Mouse (Mus musculus) mature B cell (primary cell): ENCODE data around the gene Anks1.

Experiments
- in situ Hi-C: fragments of 300-500 bp; cut with MboI; formaldehyde crosslinking; loops from 2 replicates; pipeline ENCODE4 v1.14.3; 2019

Gene Anks1

DNA sequence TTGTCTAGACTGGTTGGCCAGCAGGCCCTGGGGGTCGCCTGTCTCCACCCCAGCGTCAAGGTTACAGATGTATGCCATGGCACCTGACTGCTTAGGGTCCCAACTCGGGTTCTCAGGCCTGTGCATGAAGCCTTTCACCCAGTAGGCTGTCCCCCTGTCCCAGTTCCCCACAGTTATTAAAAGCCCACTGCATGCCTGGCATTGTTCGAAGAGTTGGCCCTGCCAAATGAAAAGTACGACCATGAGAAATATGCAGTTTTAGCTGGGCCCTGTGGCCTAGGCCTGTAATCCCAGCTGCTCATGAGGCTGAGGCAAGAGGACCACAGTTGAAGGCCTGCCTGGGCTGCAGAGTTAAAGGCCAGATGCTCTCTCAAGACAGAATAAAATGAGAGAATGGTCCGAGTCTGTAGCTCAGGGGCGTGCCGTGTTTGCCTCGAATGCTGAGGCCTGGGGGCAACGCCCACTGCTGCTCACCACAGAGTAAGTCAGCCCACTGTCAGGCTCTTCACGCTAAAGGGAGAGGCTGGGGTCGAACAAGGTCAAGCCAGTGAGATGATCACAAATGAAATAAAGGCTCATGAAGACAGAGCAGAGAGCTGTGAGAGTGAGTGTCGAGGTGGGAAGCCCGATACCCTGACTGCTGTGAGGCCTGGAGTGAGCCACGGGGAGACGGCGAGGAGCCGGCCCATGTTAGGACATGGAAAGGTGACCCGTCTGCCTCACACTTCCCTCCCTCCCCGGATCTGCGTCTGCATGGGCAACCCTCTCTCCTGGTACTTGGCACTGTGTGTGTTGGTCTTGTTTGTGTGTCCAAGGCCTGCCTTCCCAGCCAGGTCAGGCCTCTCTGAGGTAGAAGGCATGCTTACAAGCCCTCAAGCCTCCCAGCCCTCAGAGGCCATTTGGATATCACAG, 110.9 kb downstream of the Anks1 start:
- in situ Hi-C loops, result no loop called here

DNA sequence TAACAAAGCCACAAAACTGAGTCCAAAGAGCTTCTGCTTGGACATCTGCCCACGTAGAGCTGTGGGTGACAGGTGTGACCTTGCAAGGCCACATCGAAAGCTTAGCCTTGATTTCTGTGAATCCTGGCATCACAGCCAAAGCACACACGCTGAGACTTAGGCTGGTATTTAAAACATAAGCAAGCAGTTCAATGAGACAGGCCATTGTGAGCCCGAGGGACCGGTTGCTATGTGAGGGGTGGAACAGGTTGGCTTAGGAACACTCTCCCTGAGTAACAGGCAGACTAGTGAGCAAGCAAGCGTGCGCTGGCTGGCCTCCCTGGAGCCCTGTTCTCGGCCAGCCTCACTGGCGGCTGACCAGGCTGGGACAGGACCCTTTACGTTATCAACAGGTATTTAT, 112.8 kb downstream of the Anks1 start:
- in situ Hi-C loops, result no loop called here

DNA sequence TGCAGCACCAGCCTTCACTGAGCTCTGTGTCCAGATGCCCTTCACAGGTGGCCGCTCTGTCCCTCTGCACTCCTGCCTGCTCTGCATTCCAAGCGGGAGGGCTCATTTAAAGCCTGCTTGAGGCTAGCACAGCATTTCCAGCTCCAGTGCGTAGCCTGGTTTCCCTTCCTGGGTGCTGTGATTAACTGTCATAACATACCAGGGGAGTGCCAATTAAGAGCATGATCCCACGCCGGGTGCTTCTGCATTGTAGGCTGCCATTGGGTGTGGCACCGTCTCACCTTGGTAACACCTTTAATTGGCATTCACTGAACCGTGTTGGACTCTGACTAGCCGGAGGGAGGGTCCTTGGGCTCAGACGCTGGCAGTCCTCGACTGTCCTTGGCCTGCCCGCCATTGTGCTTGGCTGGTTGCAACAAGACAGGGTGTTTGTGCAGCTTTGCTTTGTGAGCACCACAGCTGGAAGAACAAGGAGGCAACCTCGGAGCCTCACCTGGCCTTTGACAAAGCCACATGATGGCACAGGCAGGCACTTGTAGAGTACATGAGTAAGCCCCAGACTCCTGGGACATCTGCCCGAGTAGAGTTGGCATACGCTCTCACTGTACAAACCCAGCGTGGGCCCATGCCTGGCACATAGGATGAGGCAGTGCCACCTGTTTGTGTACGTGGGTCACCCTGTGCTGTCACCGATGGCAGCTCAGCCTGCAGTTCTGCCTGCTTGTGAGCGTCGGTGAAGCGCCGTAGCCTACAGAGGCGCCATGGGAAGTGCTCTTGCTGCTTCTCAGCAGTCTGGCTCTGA, 113.9 kb downstream of the Anks1 start:
- in situ Hi-C loops, result no loop called here

DNA sequence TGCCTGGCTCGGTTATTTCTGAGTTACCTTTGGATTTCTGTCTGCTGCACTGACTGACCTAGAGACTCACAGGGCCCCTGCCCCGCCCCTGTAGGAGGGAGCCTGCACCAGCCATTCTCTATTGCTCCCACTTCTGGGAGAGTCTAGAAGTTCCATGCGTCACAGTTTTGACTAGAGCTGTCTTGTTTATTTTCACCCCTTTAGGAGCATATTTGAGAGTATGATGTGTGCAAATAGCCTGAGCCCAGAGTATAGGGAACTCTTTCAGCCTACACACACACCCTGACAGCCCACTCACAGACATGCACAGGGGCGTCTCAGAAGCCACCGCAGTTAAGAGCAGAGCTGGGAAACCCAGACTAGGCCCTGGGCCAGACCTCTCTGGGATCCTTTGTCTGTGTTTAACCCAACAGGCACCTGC, 116.4 kb downstream of the Anks1 start:
- in situ Hi-C loops, result no loop called here

DNA sequence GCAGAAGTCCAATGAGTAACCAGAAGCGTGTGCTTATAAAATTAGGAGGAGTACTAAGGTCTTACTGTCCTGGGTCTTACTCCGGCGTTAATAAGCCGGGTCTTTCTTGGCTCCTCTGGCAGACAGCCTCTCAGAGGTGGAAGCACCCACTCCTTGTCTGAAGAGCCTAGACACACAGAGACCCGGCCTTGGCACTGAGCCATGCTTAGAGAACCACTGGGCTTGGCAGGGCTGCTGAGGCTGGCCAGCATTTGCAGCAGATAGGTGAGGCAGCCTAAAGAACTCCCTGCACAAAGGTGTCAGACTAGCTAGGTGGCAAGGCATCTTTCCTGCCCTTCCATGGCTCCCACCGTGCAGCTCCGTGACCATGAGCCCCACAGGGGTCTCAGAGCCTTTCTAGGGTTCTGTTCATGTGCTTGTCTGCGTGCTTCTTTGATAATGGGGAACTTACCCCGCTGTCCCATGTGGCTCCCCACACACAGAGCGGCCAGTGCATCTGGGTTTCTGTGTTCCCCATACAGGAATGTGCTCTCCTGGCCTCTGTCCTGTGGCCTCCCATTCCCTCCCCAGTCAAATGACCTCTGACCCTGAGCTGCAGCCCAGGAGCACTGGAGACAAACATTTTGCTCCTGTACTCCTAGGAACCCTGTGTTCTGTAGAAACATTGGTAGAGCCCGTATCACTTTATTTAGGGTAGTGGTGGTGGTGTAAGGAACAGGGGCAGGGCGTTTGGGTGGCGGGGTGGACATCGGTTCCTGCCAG, 117.2 kb downstream of the Anks1 start:
- in situ Hi-C loops, result no loop called here

DNA sequence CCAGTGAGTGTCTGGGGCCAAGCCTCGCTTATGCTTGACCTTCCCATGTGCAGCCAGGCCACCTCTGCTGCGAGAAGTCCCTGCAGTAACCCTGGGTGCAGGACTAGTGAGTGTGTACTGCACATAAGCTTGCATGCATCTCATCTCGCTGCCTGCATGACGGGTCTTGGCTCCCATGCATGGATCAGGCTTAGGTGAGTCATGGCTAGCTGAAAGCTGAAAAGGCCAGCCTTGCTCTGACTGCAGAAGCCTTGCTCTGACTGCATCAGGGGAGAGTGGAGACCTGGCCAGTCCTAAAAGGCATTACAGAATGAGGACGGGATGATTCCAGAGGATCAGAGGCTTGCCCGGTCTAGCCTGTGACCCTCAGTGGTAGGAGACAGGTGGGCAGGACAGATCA, 118.1 kb downstream of the Anks1 start:
- in situ Hi-C loops, result no loop called here

- in situ Hi-C loops, result no loop called here
Observed at GRCm38 (mm10) chr17:28028236-28028635, 119.1 kb downstream of the Anks1 start.

DNA sequence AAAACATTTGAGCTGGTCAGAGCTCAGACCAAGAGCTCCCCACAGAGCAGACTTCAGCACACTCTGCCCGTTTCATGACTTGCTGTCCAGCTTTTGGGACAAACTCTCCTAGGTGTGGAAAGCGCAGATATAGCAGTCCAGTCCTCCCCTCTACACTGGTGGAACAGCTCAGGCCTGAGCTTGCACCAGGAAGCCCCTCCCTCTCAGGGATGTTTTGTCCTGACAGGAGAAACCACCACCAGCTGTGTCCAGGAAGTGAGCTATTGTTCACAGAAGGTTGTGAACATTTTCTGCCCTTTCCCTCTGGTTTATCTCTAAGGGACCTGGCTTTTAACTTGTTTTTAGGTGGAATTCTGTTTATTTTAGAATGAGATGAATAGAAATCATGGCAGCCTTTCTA, 120.2 kb downstream of the Anks1 start:
- in situ Hi-C loops, result no loop called here

DNA sequence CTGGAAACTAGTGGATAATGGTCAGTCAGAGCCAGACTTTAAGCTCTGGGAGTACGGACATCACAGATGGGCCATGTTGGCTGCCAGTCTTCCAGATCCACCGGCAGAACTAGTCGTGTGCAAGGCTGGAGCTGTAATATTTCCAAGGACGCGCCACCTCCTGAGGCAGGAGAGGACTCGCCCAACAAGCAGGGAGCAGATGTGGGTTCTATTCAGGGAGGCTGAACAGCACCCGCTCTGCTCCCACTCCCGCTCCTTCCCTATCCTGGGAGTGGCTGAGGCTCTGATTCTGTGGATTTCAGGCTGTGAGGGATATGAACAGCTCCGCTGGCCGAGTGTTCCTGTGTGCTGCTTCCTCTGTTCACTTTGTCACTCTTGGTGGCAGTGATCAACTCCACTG, 121.3 kb downstream of the Anks1 start:
- in situ Hi-C loops, result no loop called here

GRCm38 (mm10) chr17:28031281-28031941, 122.3 kb downstream of the Anks1 start:
- in situ Hi-C loops, result no loop called here

DNA sequence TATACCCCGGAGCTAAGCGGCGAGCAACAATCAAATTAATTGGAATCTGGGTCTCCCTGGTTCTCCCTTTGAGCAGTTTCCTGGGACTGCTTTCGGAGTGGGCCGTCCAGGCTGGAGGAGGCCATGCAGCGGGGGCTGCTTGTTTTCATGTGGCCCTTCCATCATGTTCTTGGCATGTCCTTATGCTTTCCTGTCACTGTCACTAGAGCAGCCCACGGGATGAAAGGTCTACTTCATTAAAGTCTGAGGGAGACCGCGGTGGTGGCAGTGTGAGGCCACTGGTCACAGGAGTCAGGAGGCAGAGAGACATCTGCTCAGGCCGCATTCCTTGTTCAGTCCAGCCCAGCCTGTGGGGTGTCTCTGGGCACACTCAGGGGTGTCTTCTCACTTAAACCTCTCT, 123.1 kb downstream of the Anks1 start:
- in situ Hi-C loops, result no loop called here

GRCm38 (mm10) chr17:28033046-28033580, 124.0 kb downstream of the Anks1 start:
- in situ Hi-C loops, result no loop called here

DNA sequence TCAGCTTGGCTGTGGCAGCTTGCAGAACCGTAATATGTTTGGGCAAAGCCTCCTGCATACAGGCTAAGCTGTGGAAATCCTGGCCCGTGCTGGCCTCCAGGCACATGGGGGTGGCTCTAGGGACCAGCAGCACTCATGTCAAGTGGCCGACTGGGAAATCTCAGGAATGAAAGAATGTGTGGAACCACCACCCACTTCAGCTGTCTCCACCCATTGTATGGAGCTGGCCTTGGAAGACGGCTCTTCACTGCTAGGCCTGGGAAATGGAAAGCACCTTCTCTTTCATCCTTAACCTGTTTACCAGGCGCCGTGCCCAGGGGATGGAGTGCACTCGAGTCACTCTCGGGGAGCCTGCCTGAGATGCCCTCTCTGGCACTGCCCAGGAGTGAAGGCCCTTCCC, 125.9 kb downstream of the Anks1 start:
- in situ Hi-C loops, result no loop called here

DNA sequence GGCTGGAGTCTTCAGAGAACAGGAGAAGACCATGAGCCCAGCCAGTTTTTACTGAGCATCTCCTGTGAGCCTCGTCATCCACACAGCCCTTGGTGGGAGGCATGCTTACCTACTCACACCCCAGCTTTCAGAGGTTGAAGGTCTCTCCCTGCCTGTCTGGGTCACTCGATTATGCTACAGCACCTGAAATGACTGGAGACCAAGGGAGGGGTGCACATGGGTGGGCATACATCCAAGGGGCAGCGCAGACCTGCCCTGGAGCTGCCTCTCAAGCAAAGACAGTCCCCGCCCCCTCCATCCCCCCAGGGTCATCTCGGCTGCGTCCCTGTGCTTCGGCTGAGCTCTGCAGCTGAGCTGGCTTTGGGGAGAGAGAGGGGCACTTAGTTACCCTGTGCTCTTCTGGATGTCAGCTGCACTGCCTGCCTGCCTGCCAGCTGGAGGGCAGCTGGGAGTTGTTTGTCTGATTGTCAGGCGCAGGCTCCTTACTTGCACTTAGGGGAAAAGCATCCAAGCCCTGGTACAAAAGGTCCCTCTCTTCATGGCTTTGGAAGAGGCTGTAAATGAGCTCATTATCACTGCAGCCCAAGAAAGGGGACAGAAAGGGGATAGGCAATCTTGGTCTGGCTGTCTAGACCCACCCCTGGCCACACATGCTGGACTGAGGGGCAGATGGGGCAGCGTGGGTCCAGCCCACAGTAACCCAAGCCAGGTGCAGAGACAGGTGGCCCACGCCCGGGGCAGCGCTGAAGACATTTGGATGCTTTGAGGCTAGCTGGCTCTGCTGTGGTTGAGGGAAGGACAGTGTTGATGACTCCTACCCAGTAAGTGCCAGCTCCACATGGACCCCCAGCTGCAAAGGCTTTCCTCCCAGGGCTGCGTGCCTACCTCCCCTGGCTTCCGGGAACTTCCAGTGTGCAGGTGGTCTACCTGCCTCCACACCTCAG, 128.0 kb downstream of the Anks1 start:
- in situ Hi-C loops, result no loop called here

DNA sequence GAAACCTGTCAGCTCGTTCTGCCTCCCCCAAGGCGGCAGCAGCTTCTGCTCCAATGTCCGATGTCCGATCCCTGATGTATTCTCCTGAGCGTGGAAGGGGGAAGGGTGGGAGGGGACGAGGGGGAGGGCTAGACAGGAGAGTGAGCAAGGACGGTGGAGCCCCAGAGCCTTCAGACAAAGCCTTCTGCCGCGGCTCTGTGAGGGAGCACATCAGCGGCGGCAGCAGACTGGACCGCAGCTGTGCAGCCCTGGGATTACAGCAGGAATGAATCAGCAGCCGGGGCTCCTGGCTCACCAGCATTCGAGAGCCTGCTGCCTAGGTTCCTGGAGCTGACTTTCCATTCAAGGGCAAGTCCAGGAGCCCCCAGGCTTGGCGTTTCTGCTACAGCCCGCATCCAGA, 131.5 kb downstream of the Anks1 start:
- in situ Hi-C loops, result no loop called here

DNA sequence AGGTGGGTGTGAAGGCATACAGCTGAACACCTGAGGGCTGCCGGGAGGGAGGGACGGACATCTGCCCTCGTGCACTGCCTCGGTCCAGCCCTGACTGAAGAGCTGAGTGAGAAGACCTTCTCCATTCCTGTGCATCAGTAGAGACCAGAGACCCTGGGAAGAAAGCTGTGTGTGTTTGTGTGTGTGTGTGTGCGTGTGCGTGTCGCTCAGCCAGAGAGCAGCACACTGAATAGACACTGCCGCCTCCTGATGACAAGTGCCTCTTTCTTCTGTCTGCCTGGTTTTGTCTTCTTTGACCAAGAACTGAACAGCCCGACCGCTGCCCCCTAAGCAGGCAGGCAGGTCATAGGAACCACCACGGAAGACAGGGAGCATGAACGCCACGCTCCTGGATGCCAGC, 132.2 kb downstream of the Anks1 start:
- in situ Hi-C loops, result no loop called here

DNA sequence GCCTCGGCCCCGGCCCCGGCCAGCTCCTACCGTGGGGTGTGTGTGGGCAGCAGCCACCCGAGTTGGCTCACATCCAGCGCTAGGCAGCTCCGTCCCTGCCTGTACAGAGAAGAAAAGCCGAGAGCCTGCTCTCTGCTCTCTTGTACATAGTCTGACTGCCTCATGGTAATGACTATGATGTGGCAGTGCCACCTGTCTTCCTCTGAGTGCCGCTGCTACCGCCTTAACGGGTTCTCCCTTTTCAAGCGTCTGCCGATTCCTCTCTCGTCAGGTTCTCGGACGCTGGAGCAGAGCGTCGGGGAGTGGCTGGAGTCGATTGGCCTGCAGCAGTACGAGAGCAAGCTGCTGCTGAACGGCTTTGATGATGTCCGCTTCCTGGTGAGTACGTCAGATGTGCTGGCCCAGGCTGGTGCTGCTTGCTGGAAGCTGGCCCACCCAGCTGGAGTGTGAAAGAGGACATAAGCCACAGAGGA, 133.2 kb downstream of the Anks1 start:
- in situ Hi-C loops, result no loop called here

- in situ Hi-C loops, result no loop called here
Observed at GRCm38 (mm10) chr17:28047017-28047416, 137.9 kb downstream of the Anks1 start.

DNA sequence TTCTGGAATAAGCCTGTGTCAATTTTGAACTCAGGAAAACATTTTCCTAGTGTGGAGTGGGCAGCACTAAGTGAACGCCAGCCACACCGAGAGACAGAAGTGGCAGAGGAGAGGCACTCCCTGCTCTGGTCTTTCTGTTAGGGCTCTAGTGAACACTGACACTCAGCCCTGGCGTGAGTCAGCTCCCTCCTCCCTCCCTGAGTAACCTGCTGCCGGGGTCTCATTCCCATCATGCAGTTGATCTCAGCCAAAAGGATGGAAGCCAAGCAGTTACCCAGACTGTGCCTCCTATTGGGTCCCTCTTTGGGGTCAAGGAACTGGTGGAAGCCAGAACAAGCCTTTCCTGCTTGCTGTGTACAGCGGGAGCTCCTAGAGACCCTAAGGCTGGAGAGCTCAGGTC, 138.4 kb downstream of the Anks1 start:
- in situ Hi-C loops, result no loop called here

- in situ Hi-C loops, result no loop called here
Observed at GRCm38 (mm10) chr17:28048425-28048824, 139.3 kb downstream of the Anks1 start.
